Mouse (Mus musculus) bone marrow, adult 2 months (tissue): ENCODE results near the gene Hoxb8. TPM values are rescaled to one million over a fixed set of nuclear protein-coding genes. Genes with fewer than 3 reads are reported as not detected.

Experiments
- H3K27ac ChIP-seq: fragments of 200-500 bp; 2 replicates; pipeline ENCODE4 v1.5.1; 2012; ENCODE audit warnings: low read depth, mild to moderate bottlenecking, control low read depth, inconsistent platforms, low read length; ENCODE audit not compliant: control insufficient read depth, poor library complexity, insufficient read depth
- H3K4me1 ChIP-seq: fragments of 200-500 bp; 2 replicates; pipeline ENCODE4 v1.6.1; 2011; ENCODE audit warnings: low read length; ENCODE audit not compliant: control insufficient read depth, insufficient read depth
- H3K4me3 ChIP-seq: fragments of 200-500 bp; replicated peaks from 2 replicates; pipeline ENCODE3; 2011; ENCODE audit warnings: mild to moderate bottlenecking, low read depth, low read length, control low read depth; ENCODE audit not compliant: control insufficient read depth
- CTCF ChIP-seq: fragments of 200-500 bp; IDR thresholded peaks from 2 replicates; pipeline ENCODE4 v1.5.1; 2011; ENCODE audit warnings: low read length, control low read depth; ENCODE audit not compliant: control insufficient read depth, insufficient read depth
- POLR2A ChIP-seq: fragments of 200-500 bp; IDR thresholded peaks from 2 replicates; pipeline ENCODE4 v1.6.1; 2011; ENCODE audit warnings: low read depth, mild to moderate bottlenecking, control low read depth, low read length, borderline replicate concordance; ENCODE audit not compliant: control insufficient read depth
- WGBS: fragments of 180-500 bp; shearing (Covaris S2); methylation state at CpG from one replicate; pipeline ENCODE4 v1.1.7; 2018; 5-methylcytosine and 5-hydroxymethylcytosine counted together
- polyA plus RNA-seq: library from polyadenylated mRNA; stranded (reverse); fragments of >200 nt; gene quantifications from 2 replicates; pipeline ENCODE4 v1.2.4, GENCODE M21; 2011; ENCODE audit warnings: low replicate concordance; ENCODE audit not compliant: missing spikeins, insufficient read depth, insufficient read length

The Hoxb8 gene
- polyA plus RNA-seq, 1 experiment: 0.75 TPM

DNA sequence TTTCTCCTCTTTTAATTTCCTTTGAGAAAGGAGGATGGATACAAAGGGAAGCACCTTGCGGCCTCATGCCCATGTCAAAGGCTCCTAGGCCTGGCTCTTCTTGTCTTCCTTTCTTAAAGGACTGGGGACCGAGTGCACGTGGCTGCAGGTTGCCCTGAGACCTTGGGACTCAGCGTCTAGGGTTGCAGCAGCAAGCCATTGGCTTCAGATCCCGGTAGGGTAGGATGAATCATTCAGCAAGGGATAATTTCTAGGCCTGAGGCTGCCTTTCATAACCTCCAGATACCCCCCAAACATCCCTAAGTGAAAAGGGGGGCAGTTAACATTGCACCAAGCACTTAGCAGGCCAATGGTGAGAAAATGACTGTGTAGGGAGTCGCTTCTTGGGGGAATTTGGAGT is 29.4 kb downstream of the Hoxb8 start:
- Histone ChIP-seq H3K27ac (no peak overlapping the region), H3K4me3 (peak overlapping the region; percentile 2), H3K4me1 (no peaks in the 10 kb centered on the region)
- TF ChIP-seq CTCF (no peak), POLR2A (no peak)
- 7% methylated on average over 6 of the region's 6 CpGs for WGBS

GRCm38 (mm10) chr11:96311520-96312417 is 30.1 kb downstream of the Hoxb8 start:
- no peaks in the 10 kb centered on the region for H3K4me1 ChIP-seq
- peak overlapping the region; percentile 31 for H3K4me3 ChIP-seq
- 4% methylated on average over 31 of the region's 31 CpGs for WGBS
- no peak overlapping the region for H3K27ac ChIP-seq
- TF ChIP-seq POLR2A: peak; percentile 41; the same call in 1 of the 2 replicates
- peak; percentile 58 for TF ChIP-seq CTCF

DNA sequence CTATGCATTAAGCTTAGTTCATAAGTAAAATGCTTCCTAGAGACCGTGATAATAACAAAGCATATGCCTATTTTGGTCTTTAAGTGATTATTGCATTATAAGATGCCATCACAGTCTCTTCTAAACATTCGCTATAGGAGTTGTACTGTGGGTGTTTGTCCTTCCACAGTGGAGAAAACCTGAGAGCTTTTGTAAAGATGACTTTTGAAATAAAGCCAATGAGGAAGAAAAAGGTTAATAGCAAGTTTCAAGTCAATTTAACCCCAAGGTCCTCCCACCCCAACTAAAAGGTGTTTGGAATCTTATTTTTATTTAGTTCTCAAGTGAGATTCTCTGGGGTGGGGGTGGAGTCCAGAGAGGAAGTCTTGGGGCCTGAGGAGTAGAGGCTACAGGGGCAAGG is 31.4 kb downstream of the Hoxb8 start:
- 71% methylated on average over 2 of the region's 2 CpGs for WGBS
- Histone ChIP-seq H3K27ac (no peak overlapping the region), H3K4me1 (peaks cover 1% of the 10 kb centered on the region; the same call in 1 of the 2 replicates), H3K4me3 (no peak overlapping the region)
- no peak for TF ChIP-seq CTCF
- no peak for TF ChIP-seq POLR2A

GRCm38 (mm10) chr11:96313806-96314428 is 32.2 kb downstream of the Hoxb8 start:
- no peak overlapping the region for H3K4me3 ChIP-seq
- TF ChIP-seq POLR2A (no peak), CTCF (no peak)
- no peak overlapping the region for H3K27ac ChIP-seq
- peaks cover 1% of the 10 kb centered on the region; the same call in 1 of the 2 replicates for H3K4me1 ChIP-seq
- WGBS: 39% methylated on average over 12 of the region's 12 CpGs

- TF ChIP-seq POLR2A: peak; percentile 23; the same call in 1 of the 2 replicates
- TF ChIP-seq CTCF: no peak
- Histone ChIP-seq H3K4me3 (peak overlapping the region; percentile 58), H3K4me1 (peaks cover 1% of the 10 kb centered on the region; the same call in 1 of the 2 replicates), H3K27ac (no peak overlapping the region; the same call in 1 of the 2 replicates)
- WGBS: 3% methylated on average over 34 of the region's 34 CpGs
These were observed 33.1 kb downstream of the Hoxb8 start for GRCm38 (mm10) chr11:96314671-96315343.

DNA sequence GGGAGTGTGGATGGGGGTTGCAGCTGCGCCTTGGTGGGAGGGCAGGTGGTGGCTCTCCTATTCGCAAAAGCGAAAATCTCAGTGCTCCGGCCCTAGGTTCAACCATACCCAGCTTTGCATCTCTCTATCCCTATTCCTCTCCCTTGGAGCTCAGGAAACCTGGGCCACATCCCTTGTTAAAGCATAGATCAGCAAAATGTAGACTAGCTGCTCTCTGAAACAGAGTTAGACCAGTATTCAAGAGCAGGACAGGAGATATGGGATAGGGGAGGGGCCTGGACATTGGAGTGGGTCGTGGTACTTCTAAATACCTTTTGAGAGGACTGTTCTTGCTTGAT is 33.6 kb downstream of the Hoxb8 start:
- H3K27ac ChIP-seq: no peak overlapping the region
- peaks cover 1% of the 10 kb centered on the region; the same call in 1 of the 2 replicates for H3K4me1 ChIP-seq
- TF ChIP-seq CTCF: no peak
- no peak for TF ChIP-seq POLR2A
- H3K4me3 ChIP-seq: peak overlapping the region; percentile 58
- 17% methylated on average over 5 of the region's 5 CpGs for whole genome bisulfite sequencing

DNA sequence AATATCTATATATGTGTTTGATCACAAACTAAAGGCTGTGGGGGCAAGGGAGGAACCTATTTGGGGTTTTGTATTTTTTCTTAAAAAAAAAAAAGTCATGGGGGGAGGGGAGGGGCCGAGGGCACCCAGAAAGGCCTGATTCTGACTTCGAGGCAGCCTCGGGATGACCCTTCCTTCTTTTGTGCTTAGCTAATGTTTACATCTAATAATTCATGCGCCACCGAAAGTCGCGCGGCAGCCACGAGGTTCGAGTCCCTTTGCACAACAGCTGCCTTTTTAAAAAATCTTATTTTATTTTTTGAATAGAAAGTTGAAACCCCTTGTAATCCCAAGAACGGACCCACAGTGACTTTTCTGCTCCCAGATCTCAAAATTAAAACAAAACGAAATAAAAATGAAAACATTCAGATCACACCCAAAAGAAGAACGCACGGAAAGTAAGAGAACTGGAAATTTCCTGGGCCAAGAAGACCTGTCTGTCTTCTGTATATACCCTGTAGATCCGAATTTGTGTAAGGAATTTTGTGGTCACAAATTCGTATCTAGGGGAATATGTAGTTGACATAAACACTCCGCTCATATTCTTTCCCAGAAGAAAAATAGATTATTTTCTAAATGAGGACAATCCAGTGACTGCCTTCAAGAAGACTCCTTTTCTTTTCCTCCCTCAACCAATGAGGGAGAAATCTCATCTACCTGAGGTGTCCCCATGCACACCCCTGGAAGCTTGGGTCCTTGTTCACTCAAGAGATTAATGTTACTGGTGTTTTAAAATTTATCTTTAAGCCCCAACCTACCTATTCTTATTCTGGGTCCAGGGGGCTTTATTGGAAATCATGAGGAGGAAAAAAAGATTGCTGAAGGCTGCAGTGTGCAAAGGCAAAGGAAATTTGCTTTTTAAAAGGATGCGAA is 35.2 kb downstream of the Hoxb8 start:
- 72% methylated on average over 18 of the region's 18 CpGs for WGBS
- peaks cover 1% of the 10 kb centered on the region; the same call in 1 of the 2 replicates for H3K4me1 ChIP-seq
- no peak overlapping the region for H3K4me3 ChIP-seq
- no peak for TF ChIP-seq POLR2A
- TF ChIP-seq CTCF: no peak
- H3K27ac ChIP-seq: no peak overlapping the region
